Mouse (Mus musculus) induced T-regulatory cell, adult 2 months (primary cell): ENCODE results near the gene Rnf186.

ENCODE experiments used
- DNase-seq: peaks from one replicate; pipeline ENCODE4 v3.0.0-alpha.2; 2012; ENCODE audit warnings: low read depth

Gene Rnf186

DNA sequence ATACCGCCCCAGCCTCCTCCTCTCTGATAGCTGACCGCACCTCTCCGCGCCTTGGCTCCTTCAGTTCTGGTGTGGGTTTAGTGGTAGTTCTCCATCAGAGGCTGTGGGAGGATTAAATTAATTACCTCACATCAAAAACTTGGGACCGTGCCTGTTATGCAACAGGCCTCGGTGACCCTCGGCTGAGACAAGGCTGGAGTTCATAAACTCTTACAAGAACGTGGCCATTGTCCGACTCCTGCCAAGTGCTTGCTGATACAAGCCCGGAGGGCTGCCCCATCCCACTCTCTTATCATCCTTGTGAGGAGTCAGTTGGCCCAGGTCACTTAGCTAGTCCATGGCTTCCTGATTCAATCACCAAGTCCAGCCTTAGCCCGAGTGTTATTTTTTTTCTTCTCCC lies 46.4 kb downstream of the Rnf186 start:
- no peak for DNase-seq

DNA sequence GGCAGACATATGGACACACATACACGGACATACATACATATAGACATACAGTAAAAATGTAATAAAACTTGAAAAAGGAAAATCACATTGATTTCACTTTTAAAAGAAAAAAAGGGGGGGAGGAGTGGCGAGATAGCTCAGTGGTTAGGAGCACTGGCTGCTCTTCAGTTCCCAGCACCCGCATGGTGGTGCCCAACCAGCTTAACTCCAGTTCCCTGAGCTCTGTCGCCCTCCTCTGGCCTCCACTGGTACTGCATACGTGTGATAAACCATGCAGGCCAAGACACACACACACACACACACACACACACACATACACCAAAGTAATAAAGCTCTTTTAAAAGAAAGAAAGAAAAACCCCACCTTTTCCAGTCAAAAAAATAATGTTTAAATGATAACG lies 47.9 kb downstream of the Rnf186 start:
- peak; percentile 39 for DNase-seq
